Mouse (Mus musculus) embryonic stem cell, embryonic (primary cell): Measurements from ENCODE around the gene Clasrp.

Source experiments
- CTCF ChIA-PET, 4 experiments: fragments of 300-600 bp in 2 of 4; fragments of 350-600 bp in 2 of 4; sonication (Branson Sonifier 250); formaldehyde crosslinking; loops; one replicate each; lab custom pipeline; 2022; ENCODE audit warnings: inconsistent platforms in 2 of 4; lab: Charles Lee
- POLR2A ChIA-PET, 4 experiments: fragments of 300-600 bp in 2 of 4; fragments of 350-600 bp in 2 of 4; sonication (Branson Sonifier 250); formaldehyde crosslinking; loops; one replicate each; lab custom pipeline; 2022; ENCODE audit warnings: antibody characterized with exemption in 4 of 4, inconsistent platforms in 1 of 4; lab: Charles Lee

Clasrp gene

DNA sequence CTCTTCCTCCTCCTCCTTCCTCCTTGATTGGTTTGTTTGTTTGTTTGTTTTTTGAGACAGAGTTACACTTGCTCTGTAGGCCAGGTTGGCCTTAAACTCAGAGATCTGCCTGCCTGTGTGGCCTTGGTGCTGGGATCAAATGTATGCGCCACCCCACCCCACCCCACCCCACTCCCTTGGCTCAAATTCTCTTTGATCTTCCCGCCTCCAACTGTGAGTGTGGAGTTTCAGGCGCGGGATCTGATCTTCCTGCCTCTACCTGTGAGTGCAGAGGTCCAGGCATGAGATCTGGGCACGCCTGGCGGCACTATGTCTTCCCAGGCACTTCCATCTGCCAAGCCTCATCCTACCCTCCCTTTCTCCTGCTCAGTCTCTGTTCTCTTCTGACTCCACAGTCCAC, 18.0 kb upstream of the Clasrp start:
- CTCF ChIA-PET, result interaction anchor here in 3 of 4 experiments (0.7 to 2.8 kb wide), 5 partner anchors 31 to 43 kb away, joined by 3 to 9 read pairs (median 3); no protein-coding TSS in a partner anchor
- POLR2A ChIA-PET, result interaction anchor here in 2 of 4 experiments (0.6 to 3.3 kb wide), 15 partner anchors 9 to 554 kb away, joined by 3 to 16 read pairs (median 3); partner anchors contain the start of genes Apoc1 (in 1 of the 2), Apoe (in 1 of the 2) and Tomm40 (in 1 of the 2)

DNA sequence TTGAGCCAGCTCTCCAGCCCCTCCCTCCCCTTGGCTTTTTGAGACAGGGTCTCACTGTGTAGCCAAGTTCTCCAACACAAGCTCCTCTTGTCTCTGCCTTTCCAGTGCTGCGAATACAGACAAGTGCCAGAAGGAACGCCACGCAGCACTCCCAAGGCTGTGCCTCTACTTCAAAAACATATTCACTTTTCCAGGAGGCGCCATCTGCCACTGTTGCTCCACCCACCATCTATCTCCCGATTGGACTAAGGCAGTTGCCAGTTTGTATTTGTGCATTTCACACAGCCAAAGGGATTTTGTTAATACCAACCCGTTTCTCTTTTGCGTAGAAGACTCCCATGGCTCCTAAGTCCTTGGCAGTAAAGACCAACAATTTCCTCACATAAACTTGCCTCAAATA, 16.5 kb upstream of the Clasrp start:
- POLR2A ChIA-PET, result interaction anchor here in 3 of 4 experiments (0.8 to 3.2 kb wide), 14 partner anchors 7 to 79 kb away, joined by 3 to 27 read pairs (median 4); partner anchors contain the start of genes Apoe (in 2 of the 3), Clasrp (in 1 of the 3) and Relb (in 1 of the 3)
- CTCF ChIA-PET, result interaction anchor here in 3 of 4 experiments (0.7 to 3.8 kb wide), 10 partner anchors 10 to 216 kb away, joined by 3 to 22 read pairs (median 7); partner anchors contain the start of genes Ckm (in 1 of the 3) and Clptm1 (in 1 of the 3)

DNA sequence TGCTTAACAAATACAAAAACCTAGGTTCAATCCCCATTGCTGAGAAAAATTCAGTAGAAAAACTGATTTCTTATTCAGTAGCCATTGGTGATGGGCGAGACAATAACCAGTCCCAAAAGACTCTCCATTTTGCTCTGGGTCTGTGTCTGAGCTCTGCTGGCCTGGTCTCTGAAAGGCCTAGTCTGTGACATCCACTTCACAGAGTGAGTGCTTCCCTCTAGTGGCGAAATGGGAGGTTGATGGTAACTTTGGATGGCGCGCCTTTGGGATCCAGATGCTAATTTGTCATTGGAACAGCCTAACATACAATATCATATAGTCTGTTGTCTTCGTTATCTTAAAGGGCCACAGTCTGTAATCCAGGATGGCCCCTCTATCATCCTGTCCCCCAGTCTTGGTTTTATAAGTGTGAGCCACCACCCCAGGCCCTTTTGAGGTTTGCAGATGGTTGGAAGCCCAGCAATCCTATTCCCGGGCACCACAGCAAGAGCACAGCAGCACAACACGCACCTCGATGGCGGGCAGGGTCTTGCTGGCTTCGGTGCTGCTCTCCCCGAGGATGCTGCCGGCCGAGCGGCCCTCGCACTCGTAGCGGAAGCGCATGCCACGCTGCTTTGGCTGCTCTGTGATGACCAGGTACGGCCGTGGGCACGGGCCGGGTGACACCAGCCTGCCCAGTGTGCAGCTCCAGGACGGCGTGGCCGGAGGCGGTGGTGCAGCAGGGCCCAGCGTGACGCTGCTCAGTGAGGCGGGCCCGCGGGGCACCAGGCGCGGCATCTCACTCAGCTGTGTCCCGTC, 14.9 kb upstream of the Clasrp start:
- CTCF ChIA-PET, result interaction anchor here (0.5 to 3.8 kb wide), 36 partner anchors 9 to 220 kb away, joined by 3 to 26 read pairs (median 4); partner anchors contain the start of genes Bloc1s3 (in 1 of the 4), Ckm (in 1 of the 4), Clasrp (in 1 of the 4) and Ppp1r37 (in 1 of the 4)
- POLR2A ChIA-PET, result interaction anchor here (0.5 to 3.2 kb wide), 27 partner anchors 9 to 551 kb away, joined by 3 to 27 read pairs (median 4); partner anchors contain the start of genes Clasrp (in 2 of the 4), Relb (in 2 of the 4), Apoe (in 1 of the 4) and Clptm1 (in 1 of the 4)

DNA sequence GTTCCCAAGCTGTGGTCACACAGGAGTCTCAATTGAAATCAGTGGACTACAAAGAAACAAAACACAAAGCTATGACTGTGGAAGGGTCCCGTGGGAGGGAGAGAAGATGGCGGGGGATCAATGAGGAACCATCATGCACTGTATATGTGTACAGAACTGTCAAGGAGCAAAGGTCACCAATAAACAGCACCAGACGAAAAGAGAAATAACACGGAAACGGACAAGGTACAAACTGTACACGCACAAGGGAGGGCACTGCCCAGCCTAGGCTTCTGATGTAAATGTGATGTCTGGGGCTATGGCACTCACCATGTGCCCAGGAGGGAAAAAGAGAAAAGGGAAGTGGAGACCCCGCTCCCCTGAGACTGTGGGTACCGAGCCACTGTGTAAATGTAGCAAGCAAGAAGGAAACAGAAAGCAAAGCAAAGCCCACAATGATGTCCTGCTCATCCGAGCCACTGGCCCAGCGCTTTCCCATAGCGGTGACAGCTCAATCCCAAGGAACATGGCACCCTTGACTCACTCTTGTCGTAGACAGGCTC, 10.8 kb upstream of the Clasrp start:
- ChIA-PET POLR2A (interaction anchor here in 3 of 4 experiments (0.5 to 4.9 kb wide), 8 partner anchors 9 to 40 kb away, joined by 3 to 20 read pairs (median 3); partner anchors contain the start of genes Clasrp (in 1 of the 3) and Relb (in 1 of the 3)), CTCF (interaction anchor here in 1 of 4 experiments (1.0 kb wide), 1 partner anchor 25 kb away, joined by 3 read pairs; no protein-coding TSS in a partner anchor)

DNA sequence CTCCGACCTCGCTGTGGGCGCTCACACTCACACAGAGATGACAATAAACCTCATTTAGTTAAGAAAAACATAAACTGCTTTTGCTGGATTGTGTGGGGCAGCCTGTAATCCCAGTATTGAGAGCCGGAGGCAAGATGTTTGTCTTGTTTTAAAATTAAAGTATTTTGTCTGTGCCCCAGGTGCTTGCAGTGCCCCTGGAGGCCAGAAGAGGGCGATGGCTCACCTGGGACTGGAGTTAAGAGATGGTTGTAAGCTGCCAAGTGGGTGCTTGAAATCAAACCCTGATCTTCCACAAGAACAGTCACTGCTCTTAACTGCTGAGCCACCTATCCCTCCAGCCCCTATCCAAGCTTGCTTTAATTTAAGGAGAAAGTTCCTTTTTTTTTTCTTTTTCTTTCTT, 6.7 kb upstream of the Clasrp start:
- CTCF ChIA-PET, result interaction anchor here in 3 of 4 experiments (0.6 to 3.0 kb wide), 12 partner anchors 10 to 255 kb away, joined by 3 to 18 read pairs (median 4); partner anchors contain the start of gene Relb (in 1 of the 3)
- POLR2A ChIA-PET, result interaction anchor here in 3 of 4 experiments (0.5 to 3.4 kb wide), 13 partner anchors 9 to 557 kb away, joined by 3 to 9 read pairs (median 3); partner anchors contain the start of genes Bcam (in 1 of the 3) and Relb (in 1 of the 3)

DNA sequence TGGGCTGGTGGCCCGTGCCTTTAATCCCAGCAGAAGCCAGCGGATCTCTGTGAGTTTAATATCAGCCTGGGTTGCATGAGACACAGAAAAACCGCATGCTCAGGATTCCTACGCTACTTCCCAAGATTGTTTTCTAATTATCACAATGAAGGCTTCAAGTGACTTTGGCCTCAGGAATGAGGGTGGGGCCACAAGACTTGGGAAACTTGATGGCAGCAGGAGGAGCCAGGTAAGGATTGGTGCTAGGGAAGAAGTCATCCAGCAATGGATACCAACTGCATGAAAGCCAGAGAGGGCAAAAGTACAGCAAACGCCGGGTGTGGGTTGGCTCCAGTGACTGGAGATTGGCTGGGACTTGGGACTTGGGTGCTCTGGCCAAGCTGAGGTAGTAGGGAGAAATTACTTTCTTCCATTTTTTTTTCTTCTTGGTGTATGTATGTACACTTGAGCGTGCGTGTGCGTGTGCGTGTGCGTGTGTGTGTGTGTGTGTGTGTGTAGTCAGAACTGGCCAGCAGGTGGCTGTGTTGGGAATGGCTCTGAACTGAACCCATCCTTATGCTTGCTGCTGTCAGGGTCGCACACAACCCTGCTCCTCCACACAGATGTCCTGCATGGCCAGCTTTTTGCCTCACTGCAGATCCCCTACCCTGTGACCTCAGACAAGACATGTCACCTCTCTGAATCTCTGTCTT, 5.5 kb upstream of the Clasrp start:
- ChIA-PET CTCF (interaction anchor here (0.6 to 2.1 kb wide), 9 partner anchors 9 to 352 kb away, joined by 3 to 5 read pairs (median 3); partner anchors contain the start of gene Ckm (in 1 of the 4)), POLR2A (interaction anchor here in 2 of 4 experiments (0.8 to 3.4 kb wide), 12 partner anchors 8 to 35 kb away, joined by 3 to 11 read pairs (median 6); partner anchors contain the start of gene Relb (in 1 of the 2))

DNA sequence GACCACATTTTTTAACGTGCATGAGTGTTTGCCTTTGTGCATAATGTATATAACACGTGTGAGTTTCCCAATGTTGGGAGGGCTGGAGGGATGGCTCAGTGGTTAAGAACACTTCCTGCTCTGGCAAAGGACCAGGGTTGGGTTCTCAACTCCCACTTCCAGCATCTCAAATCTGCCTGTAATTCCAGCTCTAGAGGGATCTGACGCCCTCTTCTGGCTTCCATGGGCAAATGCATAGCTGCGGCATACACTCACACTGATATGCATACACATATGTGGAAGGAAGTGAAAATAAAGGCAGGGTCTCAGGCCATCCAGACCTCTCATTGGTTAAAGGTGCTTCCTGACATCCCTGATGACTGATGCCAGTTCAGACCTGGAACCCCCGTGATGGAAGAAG, 3.0 kb upstream of the Clasrp start:
- CTCF ChIA-PET, result interaction anchor here (0.5 to 3.4 kb wide), 9 partner anchors 12 to 202 kb away, joined by 3 to 18 read pairs (median 5); partner anchors contain the start of genes Ckm (in 2 of the 4) and Nectin2 (in 1 of the 4)
- POLR2A ChIA-PET, result interaction anchor here (0.5 to 2.6 kb wide), 8 partner anchors 11 to 477 kb away, joined by 3 to 9 read pairs (median 5); no protein-coding TSS in a partner anchor

DNA sequence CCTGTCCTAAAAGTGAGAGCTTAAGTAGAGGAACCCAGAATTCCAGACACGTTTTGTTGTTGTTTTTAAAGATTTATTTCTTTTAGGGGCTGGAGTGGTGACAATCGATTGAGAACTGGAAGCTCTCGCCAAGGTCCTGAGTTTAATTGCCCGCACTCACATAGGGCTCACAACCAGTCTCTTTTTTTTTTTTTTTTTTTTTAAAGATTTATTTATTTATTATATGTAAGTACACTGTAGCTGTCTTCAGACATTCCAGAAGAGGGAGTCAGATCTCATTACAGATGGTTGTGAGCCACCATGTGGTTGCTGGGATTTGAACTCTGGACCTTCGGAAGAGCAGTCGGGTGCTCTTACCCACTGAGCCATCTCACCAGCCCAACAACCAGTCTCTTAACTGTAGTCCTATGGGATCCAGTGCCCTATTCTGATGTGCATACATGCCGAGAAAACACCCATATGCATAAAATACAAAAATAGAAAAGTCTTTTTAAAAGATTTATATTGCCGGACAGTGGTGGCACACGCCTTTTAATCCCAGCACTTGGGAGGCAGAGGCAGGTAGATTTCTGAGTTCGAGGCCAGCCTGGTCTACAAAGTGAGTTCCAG, 424 bp upstream of the Clasrp start:
- CTCF ChIA-PET, result interaction anchor here in 3 of 4 experiments (0.6 to 3.0 kb wide), 10 partner anchors 14 to 248 kb away, joined by 3 to 33 read pairs (median 4); no protein-coding TSS in a partner anchor
- POLR2A ChIA-PET, result interaction anchor here (0.5 to 4.4 kb wide), 30 partner anchors 9 to 296 kb away, joined by 3 to 20 read pairs (median 3); partner anchors contain the start of genes Apoe (in 1 of the 4), Relb (in 1 of the 4) and Tomm40 (in 1 of the 4)

DNA sequence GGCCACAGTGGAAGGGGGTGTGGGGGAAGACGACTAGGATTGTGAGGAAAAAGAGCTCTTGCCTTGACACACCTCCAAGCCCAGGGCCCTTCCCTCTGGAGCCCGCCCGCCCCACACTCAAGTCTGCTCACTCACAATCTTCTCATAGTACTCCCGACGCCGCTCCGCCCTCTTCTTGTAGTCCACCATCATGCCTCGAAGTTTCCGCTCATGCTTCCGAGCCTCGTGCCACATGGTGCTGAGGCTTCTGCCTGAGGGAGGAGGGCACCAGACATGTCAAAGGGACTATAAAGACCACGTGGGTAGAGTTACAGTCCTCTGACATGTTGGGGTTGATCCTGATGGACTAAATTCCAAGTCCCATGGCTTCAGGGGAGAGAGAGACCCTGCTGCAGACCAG, 1.2 kb downstream of the Clasrp start:
- POLR2A ChIA-PET, result interaction anchor here in 2 of 4 experiments (0.6 to 4.4 kb wide), 15 partner anchors 8 to 95 kb away, joined by 3 to 20 read pairs (median 4); partner anchors contain the start of genes Relb (in 2 of the 2) and Apoe (in 1 of the 2)
- CTCF ChIA-PET, result interaction anchor here in 2 of 4 experiments (0.9 to 3.0 kb wide), 3 partner anchors 13 to 258 kb away, joined by 3 to 33 read pairs (median 13); partner anchors contain the start of gene Ercc1 (in 1 of the 2)

DNA sequence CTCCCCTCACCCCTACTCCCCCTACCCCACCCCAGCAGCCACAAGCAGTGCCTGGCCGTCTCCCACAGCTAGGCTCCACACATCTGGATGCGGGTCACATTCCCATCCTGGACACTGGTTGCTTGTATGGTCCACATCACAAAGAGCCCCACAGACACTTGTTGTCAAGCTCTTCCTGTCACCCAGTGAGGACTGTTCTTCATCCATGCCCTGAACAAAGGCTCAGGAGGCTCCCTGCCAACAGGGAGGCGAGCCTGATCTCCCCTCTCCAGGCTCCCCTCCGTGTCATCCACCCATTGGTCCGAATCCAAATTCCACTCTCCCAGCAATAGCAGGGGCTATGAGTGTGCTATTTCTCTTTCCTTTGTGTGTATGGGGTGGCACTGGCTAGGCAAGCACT, 3.7 kb downstream of the Clasrp start:
- POLR2A ChIA-PET, result interaction anchor here in 3 of 4 experiments (0.5 to 4.4 kb wide), 13 partner anchors 8 to 132 kb away, joined by 3 to 20 read pairs (median 4); no protein-coding TSS in a partner anchor
- CTCF ChIA-PET, result interaction anchor here (0.7 to 4.5 kb wide), 6 partner anchors 11 to 68 kb away, joined by 3 to 35 read pairs (median 8); no protein-coding TSS in a partner anchor

DNA sequence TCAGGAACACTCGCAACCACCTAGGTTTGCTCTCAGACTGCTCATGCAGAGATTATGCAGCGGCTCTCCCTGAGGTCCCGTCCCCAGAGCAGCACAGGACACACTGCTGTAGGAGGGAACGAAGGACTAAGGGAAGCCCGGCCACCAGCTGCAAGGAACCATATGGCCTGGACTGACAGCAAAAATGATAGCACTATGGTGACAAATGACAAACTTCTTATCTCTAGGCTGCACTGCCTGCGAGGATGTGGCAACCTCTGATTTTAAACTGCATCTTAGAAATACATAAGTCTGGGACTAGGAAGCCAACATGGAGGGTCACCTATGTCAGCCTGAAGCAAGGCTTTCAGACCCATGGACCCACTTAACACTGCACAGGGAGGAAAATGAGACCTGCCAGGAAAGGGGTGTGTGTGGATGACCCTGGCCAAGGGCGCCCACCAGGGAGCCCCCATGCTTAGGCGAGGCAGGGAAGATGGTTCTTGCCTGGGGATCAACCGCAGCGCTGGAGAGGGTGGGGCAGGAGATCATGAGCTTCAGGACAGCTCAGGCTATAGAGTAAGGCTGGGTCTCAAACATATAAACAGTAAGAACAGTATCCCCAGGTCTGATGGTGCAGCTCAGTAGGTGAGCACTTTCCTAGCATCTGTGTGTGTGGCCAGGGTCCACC, 11.1 kb downstream of the Clasrp start:
- ChIA-PET POLR2A (interaction anchor here (0.6 to 2.1 kb wide), 11 partner anchors 9 to 590 kb away, joined by 3 to 9 read pairs (median 4); no protein-coding TSS in a partner anchor), CTCF (interaction anchor here in 2 of 4 experiments (0.6 to 1.2 kb wide), 4 partner anchors 18 to 155 kb away, joined by 3 to 4 read pairs (median 4); no protein-coding TSS in a partner anchor)

DNA sequence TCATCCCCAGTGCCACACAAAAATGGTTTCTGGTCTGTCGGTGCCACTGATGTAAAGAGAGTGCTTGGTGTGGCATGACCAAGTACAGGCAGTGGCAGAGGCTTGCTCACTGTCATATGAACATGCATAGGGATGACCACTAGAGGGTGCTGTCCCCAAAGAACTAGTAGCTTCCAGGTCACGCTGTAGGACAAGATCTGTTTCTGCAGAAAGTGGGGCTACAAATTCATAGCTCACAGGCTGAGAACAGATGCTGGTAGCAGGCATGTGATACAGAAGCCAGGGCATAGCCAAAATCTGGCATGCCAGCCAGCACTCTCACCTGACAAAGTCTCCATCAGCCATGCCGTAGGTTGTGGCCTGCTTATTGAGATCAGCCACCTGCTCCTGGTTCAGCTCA, 14.4 kb downstream of the Clasrp start:
- ChIA-PET POLR2A (interaction anchor here (0.6 to 3.6 kb wide), 47 partner anchors 8 to 185 kb away, joined by 3 to 33 read pairs (median 4); partner anchors contain the start of genes Clasrp (in 3 of the 4), Gemin7 (in 2 of the 4), Apoc1 (in 1 of the 4) and Bcam (in 1 of the 4)), CTCF (interaction anchor here (0.5 to 3.3 kb wide), 141 partner anchors 9 to 453 kb away, joined by 3 to 48 read pairs (median 5); partner anchors contain the start of genes Ckm (in 3 of the 4), Clasrp (in 3 of the 4), Clptm1 (in 3 of the 4) and Gemin7 (in 3 of the 4))

DNA sequence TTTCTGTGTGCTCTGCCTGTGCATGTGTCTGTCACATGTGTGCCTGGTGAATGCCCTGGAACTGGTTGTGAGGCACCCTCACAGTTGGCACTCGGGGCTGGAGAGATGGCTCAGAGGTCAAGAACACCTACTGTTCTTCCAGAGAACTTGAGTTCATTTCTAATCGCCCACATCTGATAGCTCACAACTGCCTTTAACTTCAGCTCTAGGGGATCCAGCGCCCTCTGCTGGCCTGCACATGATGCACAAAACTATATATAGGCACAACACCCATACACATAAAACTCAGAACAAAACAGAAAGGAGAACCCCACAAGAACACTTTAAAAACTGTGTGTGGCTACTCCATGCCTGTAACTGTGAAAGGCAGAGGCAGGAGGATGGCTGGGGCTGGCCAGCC, 15.1 kb downstream of the Clasrp start:
- CTCF ChIA-PET, result interaction anchor here (0.5 to 3.3 kb wide), 104 partner anchors 10 to 598 kb away, joined by 3 to 48 read pairs (median 5); partner anchors contain the start of genes Ckm (in 3 of the 4), Clasrp (in 3 of the 4), Gemin7 (in 3 of the 4) and Nkpd1 (in 3 of the 4)
- POLR2A ChIA-PET, result interaction anchor here in 3 of 4 experiments (0.8 to 3.6 kb wide), 32 partner anchors 9 to 184 kb away, joined by 3 to 33 read pairs (median 4); partner anchors contain the start of genes Clasrp (in 2 of the 3), Gemin7 (in 2 of the 3), Apoe (in 1 of the 3) and Ppp1r37 (in 1 of the 3)

DNA sequence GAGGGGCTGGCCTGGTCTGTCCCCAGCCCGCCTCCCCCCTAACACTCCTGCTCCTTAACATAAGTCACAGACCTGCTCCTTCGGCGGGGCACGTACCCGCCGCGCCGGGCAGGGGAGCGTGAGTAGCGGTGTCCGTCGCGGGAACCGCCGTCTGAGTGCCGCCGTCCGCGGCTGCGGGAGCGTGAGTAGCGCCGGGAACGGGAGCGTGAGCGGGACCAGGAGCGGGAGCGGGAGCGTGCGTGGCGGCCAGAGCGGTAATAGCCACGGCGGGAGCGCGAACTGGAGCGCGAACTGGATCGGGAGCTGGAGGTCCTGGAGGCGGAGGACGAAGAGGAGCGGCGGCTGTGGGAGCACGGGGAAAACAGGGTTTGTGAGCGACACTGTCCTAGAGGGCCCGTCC, 18.0 kb downstream of the Clasrp start:
- POLR2A ChIA-PET, result interaction anchor here in 3 of 4 experiments (0.5 to 2.3 kb wide), 15 partner anchors 8 to 278 kb away, joined by 3 to 8 read pairs (median 4); partner anchors contain the start of genes Clasrp (in 1 of the 3) and Relb (in 1 of the 3)
- CTCF ChIA-PET, result interaction anchor here in 2 of 4 experiments (0.5 to 2.1 kb wide), 10 partner anchors 9 to 449 kb away, joined by 3 to 6 read pairs (median 3); partner anchors contain the start of genes Gemin7 (in 1 of the 2) and Nkpd1 (in 1 of the 2)
